Mouse (Mus musculus) neural tube, embryonic 14.5 days (tissue): ENCODE results near the gene 4933425L06Rik. TPM values are rescaled to one million over a fixed set of nuclear protein-coding genes. Genes with fewer than 3 reads are reported as not detected.

Experiments used
- ATAC-seq: fragments of 200-750 bp; cut with Nextera tagmentation; 2 replicates; pipeline ENCODE4 v1.8.0; 2017; ENCODE audit warnings: low read depth, mild to moderate bottlenecking, moderate TSS enrichment, moderate library complexity
- H3K27ac ChIP-seq: fragments of 300-500 bp; sonication (generic); 2 replicates; pipeline ENCODE4 v1.5.1; 2014; ENCODE audit warnings: low read depth, mild to moderate bottlenecking, control low read depth, low read length, moderate library complexity, mixed read lengths
- H3K27me3 ChIP-seq: fragments of 300-500 bp; sonication (generic); 2 replicates; pipeline ENCODE4 v1.6.1; 2014; ENCODE audit warnings: low read length; ENCODE audit not compliant: control insufficient read depth, insufficient read depth
- H3K36me3 ChIP-seq: fragments of 300-500 bp; sonication (generic); 2 replicates; pipeline ENCODE4 v1.6.1; 2014; ENCODE audit warnings: low read length, mixed read lengths; ENCODE audit not compliant: control insufficient read depth, insufficient read depth
- H3K4me1 ChIP-seq: fragments of 300-500 bp; sonication (generic); 2 replicates; pipeline ENCODE4 v1.6.1; 2014; ENCODE audit warnings: low read length; ENCODE audit not compliant: control insufficient read depth, insufficient read depth
- H3K4me2 ChIP-seq: fragments of 300-500 bp; sonication (generic); 2 replicates; pipeline ENCODE4 v1.6.1; 2014; ENCODE audit warnings: mild to moderate bottlenecking, low read depth, low read length, control low read depth
- H3K4me3 ChIP-seq: fragments of 300-500 bp; sonication (generic); 2 replicates; pipeline ENCODE4 v1.5.1; 2014; ENCODE audit warnings: low read depth, low read length, control low read depth, mixed read lengths
- H3K9ac ChIP-seq: fragments of 300-500 bp; sonication (generic); replicated peaks from 2 replicates; pipeline ENCODE4 v1.6.1; 2014; ENCODE audit warnings: low read depth, mild to moderate bottlenecking, control low read depth, low read length, mixed read lengths
- H3K9me3 ChIP-seq: fragments of 300-500 bp; sonication (generic); 2 replicates; pipeline ENCODE4 v1.6.1; 2016; ENCODE audit warnings: low read length; ENCODE audit not compliant: control insufficient read depth
- WGBS: fragments of 180-500 bp; shearing (Covaris S2); extraction: QIAGEN DNeasy Blood & Tissue Kit; methylation state at CpG from one replicate; pipeline ENCODE4 v1.1.7; 2014; 5-methylcytosine and 5-hydroxymethylcytosine counted together
- polyA plus RNA-seq: library from polyadenylated mRNA; unstranded; fragments of >200 nt; fragmentation: Nextera tagmentation; extraction: Ambion mirVana; gene quantifications from 2 replicates; pipeline ENCODE4 v1.2.1, GENCODE M21; 2014

4933425L06Rik gene
- polyA plus RNA-seq, 1 experiment from 2014 or later, result not detected

DNA sequence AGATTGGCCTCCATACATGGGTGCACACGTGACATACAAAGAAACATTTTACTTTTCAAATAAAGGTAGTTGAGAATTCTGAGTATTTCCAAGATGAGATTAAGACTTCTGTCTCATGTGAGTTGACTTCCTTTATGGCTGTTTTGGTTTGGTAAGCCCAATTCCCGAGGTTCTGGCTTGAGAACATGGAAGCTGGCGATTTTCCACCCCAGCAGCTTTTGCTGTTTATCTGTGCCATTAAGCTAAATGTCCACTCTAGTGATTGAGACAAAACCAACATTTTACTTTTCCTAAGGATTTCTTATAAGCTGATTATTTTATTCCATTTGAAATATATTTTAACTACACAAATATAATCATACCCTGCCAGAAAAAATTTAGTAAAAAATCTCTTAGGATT, 68.1 kb downstream of the 4933425L06Rik start:
- no peaks in the 10 kb centered on the region for H3K9me3 ChIP-seq
- H3K4me1 ChIP-seq, result no peaks in the 10 kb centered on the region
- 83% methylated on average over 3 of the region's 3 CpGs for WGBS
- no peak overlapping the region for H3K9ac ChIP-seq
- H3K36me3 ChIP-seq, result no peaks in the 10 kb centered on the region
- H3K4me2 ChIP-seq, result no peak overlapping the region
- H3K4me3 ChIP-seq, result no peak overlapping the region
- no peaks in the 10 kb centered on the region for H3K27me3 ChIP-seq
- H3K27ac ChIP-seq, result no peak overlapping the region
- no peak for ATAC-seq

DNA sequence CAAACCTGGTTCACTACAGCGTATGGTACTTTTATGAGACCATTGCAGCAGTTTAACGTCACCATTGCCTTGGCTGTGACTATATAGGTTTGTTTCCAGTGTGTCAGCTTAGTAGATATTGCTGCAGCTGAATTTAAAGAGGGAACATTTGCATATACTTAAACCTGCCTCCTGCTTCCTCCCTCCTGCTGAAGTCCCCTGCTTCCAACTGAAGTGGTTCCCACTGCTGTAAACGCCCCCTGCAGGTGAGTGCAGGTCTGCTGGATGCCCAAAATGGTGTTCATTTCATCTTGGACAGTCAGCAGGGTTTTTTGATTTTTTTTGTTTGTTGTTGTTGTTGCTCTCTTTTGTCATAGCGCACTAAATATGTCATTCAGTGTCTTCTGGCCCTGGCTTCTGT, 72.0 kb downstream of the 4933425L06Rik start:
- Histone ChIP-seq H3K9me3 (no peaks in the 10 kb centered on the region), H3K4me3 (no peak overlapping the region), H3K27me3 (no peaks in the 10 kb centered on the region), H3K4me2 (no peak overlapping the region), H3K36me3 (no peaks in the 10 kb centered on the region), H3K4me1 (no peaks in the 10 kb centered on the region), H3K9ac (no peak overlapping the region), H3K27ac (0 out of 2 replicates have a peak overlapping the region, but pooled peaks have one; percentile 10)
- peak; percentile 58; the same call in 1 of the 2 replicates for ATAC-seq
- WGBS, result 52% methylated on average over 4 of the region's 4 CpGs

GRCm38 (mm10) chr13:105165441-105165840, 83.5 kb downstream of the 4933425L06Rik start:
- no peak for ATAC-seq
- Histone ChIP-seq H3K36me3 (no peaks in the 10 kb centered on the region), H3K4me3 (no peak overlapping the region), H3K9me3 (no peaks in the 10 kb centered on the region), H3K4me2 (no peak overlapping the region), H3K27me3 (no peaks in the 10 kb centered on the region), H3K9ac (no peak overlapping the region), H3K4me1 (no peaks in the 10 kb centered on the region), H3K27ac (no peak overlapping the region)
- 42% methylated on average over 6 of the region's 6 CpGs for WGBS

Other genes starting within 250 kb of the 4933425L06Rik start
- gene Shisal2b, start 218.2 kb upstream of the 4933425L06Rik start, polyA plus RNA-seq, result 1.6 and 2.0 TPM in 2 replicates
- gene Rgs7bp, start 27.2 kb upstream of the 4933425L06Rik start, polyA plus RNA-seq, result 10.6 and 14.9 TPM in 2 replicates
- gene Rnf180, start 212.7 kb downstream of the 4933425L06Rik start, polyA plus RNA-seq, result 29.3 and 36.9 TPM in 2 replicates